Mouse (Mus musculus) limb, embryonic 14.5 days (tissue): ENCODE data around the gene Prkcz. TPM values are rescaled to one million over a fixed set of nuclear protein-coding genes. Genes with fewer than 3 reads are reported as not detected.
A peak's percentile ranks its signal among the peaks of the same experiment; 100 is the strongest.

ENCODE experiments used
- ATAC-seq: fragments of 200-750 bp; cut with Nextera tagmentation; 2 replicates; pipeline ENCODE4 v1.8.0; 2017; ENCODE audit warnings: low read depth, moderate number of reproducible peaks, moderate TSS enrichment; ENCODE audit not compliant: low FRiP score
- DNase-seq: peaks from one replicate; pipeline ENCODE4 v3.0.0-alpha.2; 2015; ENCODE audit warnings: low spot score
- H3K27ac ChIP-seq: fragments of 300-500 bp; sonication (generic); replicated peaks from 2 replicates; pipeline ENCODE4 v1.5.1; 2014; ENCODE audit warnings: low read depth, mild to moderate bottlenecking, low read length, moderate library complexity, mixed read lengths
- H3K27me3 ChIP-seq: fragments of 300-500 bp; sonication (generic); 2 replicates; pipeline ENCODE4 v1.6.1; 2014; ENCODE audit warnings: low read length, mixed read lengths; ENCODE audit not compliant: control insufficient read depth, insufficient read depth
- H3K36me3 ChIP-seq: fragments of 300-500 bp; sonication (generic); 2 replicates; pipeline ENCODE4 v1.6.1; 2014; ENCODE audit warnings: mild to moderate bottlenecking, low read length, moderate library complexity, mixed read lengths; ENCODE audit not compliant: control insufficient read depth, insufficient read depth
- H3K4me1 ChIP-seq: fragments of 300-500 bp; sonication (generic); 2 replicates; pipeline ENCODE4 v1.6.1; 2014; ENCODE audit warnings: antibody characterized with exemption, low read length, mixed read lengths; ENCODE audit not compliant: control insufficient read depth, insufficient read depth
- H3K4me2 ChIP-seq: fragments of 300-500 bp; sonication (generic); replicated peaks from 2 replicates; pipeline ENCODE4 v1.6.1; 2014; ENCODE audit warnings: low read depth, mild to moderate bottlenecking, low read length, moderate library complexity; ENCODE audit not compliant: severe bottlenecking
- H3K4me3 ChIP-seq: fragments of 300-500 bp; sonication (generic); replicated peaks from 2 replicates; pipeline ENCODE4 v1.5.1; 2014; ENCODE audit warnings: low read length
- H3K9ac ChIP-seq: fragments of 300-500 bp; sonication (generic); 2 replicates; pipeline ENCODE4 v1.6.1; 2014; ENCODE audit warnings: mild to moderate bottlenecking, low read depth, low read length, moderate library complexity; ENCODE audit not compliant: severe bottlenecking
- H3K9me3 ChIP-seq: fragments of 300-500 bp; sonication (generic); 2 replicates; pipeline ENCODE4 v1.6.1; 2016; ENCODE audit warnings: low read length; ENCODE audit not compliant: control insufficient read depth
- POLR2A ChIP-seq: fragments of 200-500 bp; IDR thresholded peaks from 2 replicates; pipeline ENCODE4 v1.8.0; 2012; ENCODE audit warnings: inconsistent platforms, mild to moderate bottlenecking, moderate library complexity, borderline replicate concordance; ENCODE audit not compliant: insufficient read depth, insufficient read length; ENCODE audit errors: extremely low read depth
- WGBS: fragments of 180-500 bp; shearing (Covaris S2); extraction: QIAGEN DNeasy Blood & Tissue Kit; methylation state at CpG from one replicate; pipeline ENCODE4 v1.1.7; 2014; 5-methylcytosine and 5-hydroxymethylcytosine counted together
- polyA plus RNA-seq, 2 experiments: library from polyadenylated mRNA; depleted of rRNA in 1 of 2; stranded (reverse) in 1 of 2; unstranded in 1 of 2; fragments of >200 nt; fragmentation: Nextera tagmentation in 1 of 2; extraction: Ambion mirVana in 1 of 2; gene quantifications; 2 replicates each; pipeline versions ENCODE4 v1.2.1 to v1.2.3; 2012 to 2014

Gene Prkcz
- polyA plus RNA-seq, 2 experiments, result 7.1 to 7.4 TPM

DNA sequence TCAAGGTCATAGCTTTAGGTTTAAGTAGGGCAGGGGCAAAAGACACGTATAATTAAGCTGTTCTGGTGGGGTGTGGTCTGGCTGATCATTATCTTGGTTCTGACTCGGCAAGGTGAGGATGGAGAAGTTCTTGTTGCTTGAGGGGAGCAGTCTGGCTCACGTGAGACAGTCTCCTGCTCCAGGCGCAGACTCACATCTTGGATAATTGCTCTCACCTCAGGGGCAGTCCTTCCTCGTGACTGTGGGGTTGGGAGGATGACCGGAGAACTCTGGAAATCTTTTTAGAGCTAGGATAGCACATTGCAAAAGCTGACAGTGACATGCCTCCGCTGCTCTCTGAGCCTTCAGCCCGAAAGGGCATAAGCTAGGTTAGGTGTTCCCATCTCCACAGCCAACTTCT, 36.6 kb downstream of the Prkcz start:
- no peaks in the 10 kb centered on the region for H3K9me3 ChIP-seq
- ATAC-seq, result no peak
- DNase-seq, result no peak

DNA sequence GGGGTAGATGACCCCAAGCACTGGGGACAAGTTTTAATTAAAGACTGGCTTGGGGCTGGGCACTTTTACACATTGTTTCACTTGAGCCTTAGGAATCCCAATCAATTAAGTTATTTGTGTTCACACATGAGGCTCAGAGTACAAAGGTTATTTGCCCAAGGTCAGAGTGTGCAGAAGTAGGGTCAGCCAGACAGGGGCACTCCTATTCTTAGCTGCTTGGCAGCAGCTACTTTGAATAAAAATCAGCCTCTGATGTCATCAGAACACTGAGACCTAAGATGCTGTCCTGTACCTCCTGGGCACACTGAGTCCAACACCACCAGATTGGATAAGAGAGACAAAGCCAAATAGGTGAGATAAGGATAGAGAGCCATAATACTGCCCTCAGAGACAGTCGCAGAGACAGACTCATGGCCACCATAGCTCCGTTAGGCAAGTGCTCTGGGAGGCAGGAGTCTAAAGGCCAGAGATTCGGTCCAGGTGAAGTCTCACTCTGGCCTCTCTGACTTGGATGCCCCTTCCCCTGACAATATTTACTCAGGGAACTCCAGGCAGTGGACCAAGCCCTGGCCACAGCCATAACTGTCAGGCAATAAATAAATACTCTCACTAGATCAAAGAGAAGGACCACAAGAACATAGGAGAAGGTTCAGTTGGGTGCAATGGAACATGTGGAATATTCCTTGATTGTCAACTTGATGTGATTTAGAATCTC, 37.9 kb downstream of the Prkcz start:
- H3K36me3 ChIP-seq, result no peaks in the 10 kb centered on the region
- 75% methylated on average over 3 of the region's 3 CpGs for WGBS
- DNase-seq, result no peak
- no peak for TF ChIP-seq POLR2A
- ATAC-seq, result no peak
- H3K4me2 ChIP-seq, result no peak overlapping the region
- no peak overlapping the region for H3K4me3 ChIP-seq
- H3K27ac ChIP-seq, result no peak overlapping the region
- H3K27me3 ChIP-seq, result no peaks in the 10 kb centered on the region
- no peak overlapping the region for H3K9ac ChIP-seq
- no peaks in the 10 kb centered on the region for H3K9me3 ChIP-seq
- H3K4me1 ChIP-seq, result no peaks in the 10 kb centered on the region; the same call in 1 of the 2 replicates

More for the DNA sequence above, 36.6 kb downstream of the Prkcz start:
- no peak overlapping the region for H3K9ac ChIP-seq
- no peaks in the 10 kb centered on the region; the same call in 1 of the 2 replicates for H3K4me1 ChIP-seq
- no peak for TF ChIP-seq POLR2A
- H3K4me2 ChIP-seq, result no peak overlapping the region
- 60% methylated on average over 8 of the region's 8 CpGs for WGBS
- no peaks in the 10 kb centered on the region for H3K27me3 ChIP-seq
- H3K4me3 ChIP-seq, result no peak overlapping the region
- no peak overlapping the region for H3K27ac ChIP-seq
- H3K36me3 ChIP-seq, result no peaks in the 10 kb centered on the region

DNA sequence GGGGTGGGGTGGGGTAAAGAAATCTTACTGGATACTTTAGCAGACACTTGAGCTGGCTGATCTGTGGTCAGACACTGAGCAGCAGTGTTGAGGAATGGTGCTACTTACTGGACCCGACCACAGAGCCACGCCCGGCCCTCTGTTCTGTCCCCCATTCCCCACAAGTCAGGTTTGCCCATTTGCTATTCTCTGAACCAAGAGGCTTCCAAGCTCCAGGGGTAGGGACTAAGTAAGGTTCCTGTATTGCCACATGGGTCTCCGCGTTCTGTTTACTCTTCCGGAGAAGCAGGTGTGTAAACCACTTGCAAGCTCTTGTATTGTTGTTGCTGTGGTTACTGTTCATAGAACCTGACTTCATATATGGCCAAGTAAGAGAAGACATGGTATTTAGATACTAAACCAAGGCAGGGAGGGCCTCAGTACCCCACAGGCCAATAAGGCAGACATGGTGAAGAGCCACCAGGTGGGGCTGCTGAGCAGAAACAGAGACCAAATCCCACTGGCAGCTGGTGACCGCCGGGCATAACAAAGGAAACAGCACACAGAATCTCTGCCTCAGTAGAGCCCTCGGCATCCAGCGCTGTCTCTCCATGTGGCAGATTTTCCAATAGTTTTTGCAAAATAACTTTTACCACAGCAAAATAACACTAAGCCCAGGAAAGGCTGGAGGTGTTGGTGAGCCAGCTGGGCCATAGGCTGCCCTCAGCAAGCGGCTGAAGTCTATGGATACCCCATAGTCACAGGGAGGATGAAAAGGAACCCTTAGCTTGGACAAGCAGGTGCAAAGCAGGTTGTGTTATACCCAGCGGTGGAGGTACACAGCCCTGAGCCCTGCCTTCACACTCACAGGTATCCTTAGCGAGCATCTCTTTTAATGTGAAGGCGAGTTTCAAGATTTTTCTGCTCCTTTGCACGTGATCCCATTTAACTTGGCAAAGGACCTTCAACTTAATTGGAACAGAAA, 40.6 kb downstream of the Prkcz start:
- 56% methylated on average over 15 of the region's 15 CpGs for WGBS
- no peaks in the 10 kb centered on the region for H3K27me3 ChIP-seq
- no peaks in the 10 kb centered on the region; the same call in 1 of the 2 replicates for H3K4me1 ChIP-seq
- no peak overlapping the region for H3K4me2 ChIP-seq
- H3K27ac ChIP-seq, result no peak overlapping the region
- H3K36me3 ChIP-seq, result no peaks in the 10 kb centered on the region
- peak; percentile 70 for DNase-seq
- no peaks in the 10 kb centered on the region for H3K9me3 ChIP-seq
- no peak overlapping the region for H3K9ac ChIP-seq
- TF ChIP-seq POLR2A, result no peak
- H3K4me3 ChIP-seq, result no peak overlapping the region
- ATAC-seq, result peak; percentile 74

DNA sequence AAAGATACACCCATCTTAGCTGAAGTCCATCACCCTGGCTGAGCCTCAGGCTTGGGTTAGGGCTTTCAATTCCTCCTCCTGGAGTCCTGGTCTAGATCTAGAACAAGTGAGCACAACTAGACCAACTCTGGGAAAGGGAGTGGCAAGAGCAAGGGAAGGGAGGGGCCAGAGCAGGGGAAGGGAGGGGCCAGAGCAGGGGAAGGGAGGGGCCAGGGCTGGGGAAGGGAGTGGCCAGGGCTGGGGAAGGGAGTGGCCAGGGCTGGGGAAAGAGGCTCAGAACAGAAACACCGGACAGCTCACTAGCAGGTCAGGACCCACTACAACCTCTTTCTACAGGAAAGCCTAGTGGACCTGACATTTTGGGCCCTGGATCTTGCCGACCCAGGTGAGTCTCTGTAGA, 42.9 kb downstream of the Prkcz start:
- no peaks in the 10 kb centered on the region for H3K36me3 ChIP-seq
- no peak overlapping the region for H3K4me2 ChIP-seq
- 32% methylated on average over 2 of the region's 2 CpGs for WGBS
- H3K9ac ChIP-seq, result no peak overlapping the region
- TF ChIP-seq POLR2A, result no peak
- H3K9me3 ChIP-seq, result no peaks in the 10 kb centered on the region
- ATAC-seq, result no peak
- H3K4me1 ChIP-seq, result no peaks in the 10 kb centered on the region; the same call in 1 of the 2 replicates
- no peak overlapping the region for H3K4me3 ChIP-seq
- H3K27me3 ChIP-seq, result no peaks in the 10 kb centered on the region
- DNase-seq, result no peak
- no peak overlapping the region for H3K27ac ChIP-seq

DNA sequence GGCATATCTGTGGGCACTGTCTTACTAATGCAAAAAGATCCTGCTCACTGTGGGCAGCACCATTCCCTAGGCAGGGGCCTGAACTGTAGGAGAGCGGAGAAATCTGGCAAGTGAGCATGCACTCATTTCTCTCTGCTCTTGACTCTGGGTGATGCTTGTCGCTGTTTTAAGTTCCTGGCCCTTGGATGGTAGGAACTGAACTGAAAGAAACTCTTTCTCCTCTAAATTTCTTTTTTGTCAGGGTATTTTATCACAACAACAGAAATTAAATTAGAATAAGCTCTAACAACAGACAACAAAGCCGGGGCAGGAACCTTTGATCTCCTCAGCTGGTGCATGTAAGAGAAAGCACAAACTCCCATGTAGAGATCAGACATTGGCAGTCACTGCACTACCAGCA, 46.1 kb downstream of the Prkcz start:
- Histone ChIP-seq H3K4me2 (no peak overlapping the region), H3K9ac (no peak overlapping the region), H3K36me3 (no peaks in the 10 kb centered on the region), H3K4me1 (no peaks in the 10 kb centered on the region), H3K4me3 (no peak overlapping the region), H3K9me3 (no peaks in the 10 kb centered on the region), H3K27me3 (no peaks in the 10 kb centered on the region), H3K27ac (no peak overlapping the region)
- no peak for TF ChIP-seq POLR2A
- ATAC-seq (no peak), DNase-seq (no peak)
- WGBS, result 89% methylated on average over 3 of the region's 3 CpGs
